Mouse (Mus musculus): ENCODE results near the gene Bst2.

Gene Bst2

DNA sequence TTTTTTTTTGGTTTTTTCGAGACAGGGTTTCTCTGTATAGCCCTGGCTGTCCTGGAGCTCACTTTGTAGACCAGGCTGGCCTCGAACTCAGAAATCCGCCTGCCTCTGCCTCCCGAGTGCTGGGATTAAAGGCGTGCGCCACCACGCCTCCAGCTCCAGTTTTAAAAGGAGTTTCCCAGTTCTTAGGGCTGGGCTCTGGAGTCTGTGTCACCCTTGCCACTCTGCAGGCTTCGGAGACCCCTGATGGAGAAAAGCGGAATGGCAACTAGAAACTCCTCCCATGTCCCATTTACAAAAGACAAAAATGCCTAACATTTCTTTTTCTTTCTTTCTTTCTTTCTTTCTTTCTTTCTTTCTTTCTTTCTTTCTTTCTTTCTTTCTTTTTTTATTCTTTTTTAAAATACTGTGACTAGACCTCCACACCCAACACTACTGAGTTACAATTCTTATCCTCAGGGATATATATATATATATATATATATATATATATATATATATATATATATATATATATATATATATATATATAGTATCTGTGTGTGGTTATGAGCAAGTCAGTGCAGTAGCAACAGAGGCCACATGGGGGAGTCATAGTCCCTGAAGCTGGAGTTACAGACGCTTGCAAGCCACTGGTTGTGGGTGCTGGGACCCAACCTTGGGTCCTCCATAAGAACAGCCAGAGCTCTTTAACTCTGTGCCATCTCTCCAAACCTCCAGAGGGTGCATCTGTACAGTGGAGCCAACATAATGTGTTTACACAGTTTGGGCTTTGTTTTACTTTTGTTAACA, 18.0 kb downstream of the Bst2 start:
- peak; percentile 84 for DNase-seq (ENCODE audit: low read depth, low spot score)

DNA sequence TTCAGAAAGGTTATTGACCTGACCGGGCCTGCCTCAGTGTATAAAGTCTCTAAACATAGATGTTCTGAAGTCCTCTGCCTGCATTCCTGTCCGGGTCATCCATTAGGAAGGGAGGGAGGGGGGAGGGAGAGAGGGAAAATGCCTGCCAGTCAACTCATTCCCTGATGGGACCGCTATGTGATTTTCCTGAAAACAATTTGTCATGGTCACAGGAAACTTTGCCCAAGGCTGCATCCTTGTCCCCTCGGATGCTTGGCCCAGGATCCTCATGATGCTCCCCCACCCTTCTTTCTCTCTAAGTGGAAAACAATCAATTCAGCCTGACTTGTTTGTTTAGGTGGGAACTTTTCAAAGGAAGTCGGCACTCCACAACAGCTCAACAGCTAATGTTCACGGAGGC, 20.5 kb downstream of the Bst2 start:
- DNase-seq (ENCODE audit: low read depth, low spot score) = no peak

DNA sequence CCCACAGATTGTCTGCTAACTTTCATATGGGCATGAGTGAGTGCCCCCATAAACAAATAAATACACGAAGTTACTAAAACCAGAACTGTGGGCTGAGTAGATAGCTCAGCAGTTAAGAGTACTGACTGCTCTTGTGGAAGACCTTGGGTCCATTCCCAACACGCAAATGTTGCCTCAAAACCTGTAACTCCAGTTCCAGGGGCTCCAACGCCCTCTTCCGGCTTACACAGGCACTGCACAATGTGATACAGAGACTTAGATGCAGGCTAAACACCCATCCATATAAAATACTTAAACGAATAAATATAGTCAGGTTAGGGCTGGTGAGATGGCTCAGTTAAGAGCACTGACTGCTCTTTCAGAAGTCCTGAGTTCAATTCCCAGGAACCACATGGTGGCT, 22.2 kb downstream of the Bst2 start:
- DNase-seq (ENCODE audit: low read depth, low spot score) = no peak

DNA sequence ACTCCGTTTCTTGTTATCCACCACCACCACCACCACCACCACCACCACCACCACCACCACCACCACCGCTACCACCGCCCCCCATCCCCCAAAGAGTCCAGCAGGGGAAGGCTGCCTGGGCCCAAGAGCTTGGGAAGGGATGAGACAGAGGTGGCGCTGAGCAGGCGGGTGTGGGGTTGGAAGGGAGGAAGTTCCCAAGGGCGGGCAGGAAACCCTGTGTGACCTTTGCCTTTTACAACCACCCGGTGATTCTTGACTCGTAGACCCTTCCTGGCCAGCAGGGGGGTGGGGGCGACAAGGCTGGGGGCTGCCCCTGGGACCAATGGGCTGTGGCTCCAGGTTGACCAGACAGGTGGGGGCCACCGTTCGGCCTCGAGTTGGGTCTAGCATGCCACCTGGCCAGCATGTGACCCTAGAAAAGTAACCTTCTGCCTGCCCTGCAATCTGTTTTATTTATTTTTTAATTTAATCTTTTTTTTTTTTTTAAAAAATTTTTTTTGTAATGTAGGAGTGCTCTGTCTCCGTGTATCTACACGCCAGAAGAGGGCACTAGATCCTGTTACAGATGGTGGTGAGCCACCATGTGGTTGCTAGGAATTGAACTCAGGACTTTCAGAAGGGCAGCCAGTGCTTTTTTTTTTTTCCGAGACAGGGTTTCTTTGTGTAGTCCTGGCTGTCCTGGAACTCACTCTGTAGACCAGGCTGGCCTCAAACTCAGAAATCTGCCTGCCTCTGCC, 24.1 kb downstream of the Bst2 start:
- DNase-seq (ENCODE audit: low read depth, low spot score) = no peak

DNA sequence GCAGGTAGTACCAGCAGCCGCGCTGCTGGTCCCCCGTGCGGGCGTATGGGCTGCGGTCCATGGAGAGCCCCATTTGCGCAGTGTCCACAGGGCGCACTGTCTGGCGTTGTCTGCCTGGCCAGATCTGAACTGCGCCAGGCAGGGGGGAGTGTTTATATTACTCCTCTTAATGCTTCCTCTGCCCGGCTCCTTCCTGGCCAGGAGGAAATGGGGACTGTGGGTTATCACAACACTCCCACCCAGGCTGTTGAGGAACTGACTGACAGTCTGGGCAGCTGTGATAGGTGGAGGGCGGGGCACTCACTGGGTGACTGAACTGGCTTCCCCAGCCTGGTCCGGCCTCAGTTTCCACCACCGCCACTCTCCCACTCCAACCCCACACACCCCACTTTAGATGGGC, 25.6 kb downstream of the Bst2 start, which contains the start of gene Plvap:
Gene Plvap, minus strand, starts transcription at position 109 of the 400 bp plus-strand sequence.
- DNase-seq (ENCODE audit: low read depth, low spot score) = no peak

DNA sequence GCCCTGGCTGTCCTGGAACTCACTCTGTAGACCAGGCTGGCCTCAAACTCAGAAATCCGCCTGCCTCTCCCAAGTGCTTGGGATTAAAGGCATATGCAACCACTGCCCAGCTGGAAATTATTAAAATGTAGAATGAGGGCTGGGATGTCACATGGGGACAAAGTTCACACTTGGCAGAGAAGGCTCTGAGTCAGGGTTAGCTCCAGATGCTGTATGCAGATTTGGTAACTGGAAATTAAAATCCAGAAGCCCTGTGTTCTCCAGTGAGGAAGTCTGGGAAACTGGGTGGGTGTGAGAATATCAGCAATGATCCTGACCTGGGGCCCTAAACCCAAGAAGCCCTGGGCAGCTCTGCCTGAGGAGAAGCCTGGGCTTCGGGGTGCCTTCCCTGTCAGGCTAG, 27.9 kb downstream of the Bst2 start:
- DNase-seq (ENCODE audit: low read depth, low spot score) = no peak

DNA sequence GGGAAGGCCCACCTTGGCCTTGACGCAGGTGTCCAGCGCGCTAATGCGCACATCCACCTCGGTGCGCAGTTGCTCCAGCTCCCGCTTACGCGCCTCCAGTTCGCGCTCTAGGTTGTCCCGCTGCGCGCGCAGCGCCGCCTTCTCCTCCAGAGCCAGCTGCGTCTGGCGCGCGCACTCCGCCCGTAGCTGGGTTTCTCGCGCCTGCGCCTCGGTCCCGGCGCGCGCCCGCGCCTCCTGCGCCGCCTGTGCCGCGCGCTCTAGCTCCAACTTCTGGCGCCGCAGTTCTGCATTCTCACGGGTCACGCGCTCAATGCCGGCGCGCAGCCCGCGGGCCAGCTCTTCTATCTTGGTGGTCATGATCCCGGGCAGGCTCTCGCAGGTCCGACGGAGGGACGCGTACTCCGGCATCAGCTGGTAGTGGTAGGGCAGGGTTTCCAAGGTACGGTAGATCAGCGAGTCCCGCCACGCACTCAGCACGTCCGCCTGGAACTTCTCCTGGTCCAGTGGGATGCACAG, 29.6 kb downstream of the Bst2 start:
- DNase-seq (ENCODE audit: low read depth, low spot score) = no peak

DNA sequence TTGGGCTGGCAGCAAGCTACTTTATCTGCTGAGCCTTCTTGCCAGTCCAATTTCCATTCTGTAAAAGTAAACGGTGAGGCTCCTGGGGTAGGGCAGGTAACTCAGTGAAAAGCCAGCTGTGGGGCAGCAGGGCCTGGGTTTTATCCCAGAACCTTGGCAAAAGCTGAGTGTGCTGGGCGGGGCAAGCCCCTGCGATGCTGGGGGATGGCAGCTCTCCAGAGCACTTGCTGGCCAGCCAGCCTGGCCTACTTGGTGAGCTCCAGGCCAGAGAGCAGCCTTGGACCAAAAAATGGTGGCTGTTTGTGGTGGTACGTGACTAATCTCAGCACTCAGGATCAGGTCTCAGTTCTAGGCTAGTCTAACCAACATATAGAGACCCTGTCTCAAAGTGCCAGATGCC, 31.3 kb downstream of the Bst2 start:
- DNase-seq (ENCODE audit: low read depth, low spot score) = no peak

DNA sequence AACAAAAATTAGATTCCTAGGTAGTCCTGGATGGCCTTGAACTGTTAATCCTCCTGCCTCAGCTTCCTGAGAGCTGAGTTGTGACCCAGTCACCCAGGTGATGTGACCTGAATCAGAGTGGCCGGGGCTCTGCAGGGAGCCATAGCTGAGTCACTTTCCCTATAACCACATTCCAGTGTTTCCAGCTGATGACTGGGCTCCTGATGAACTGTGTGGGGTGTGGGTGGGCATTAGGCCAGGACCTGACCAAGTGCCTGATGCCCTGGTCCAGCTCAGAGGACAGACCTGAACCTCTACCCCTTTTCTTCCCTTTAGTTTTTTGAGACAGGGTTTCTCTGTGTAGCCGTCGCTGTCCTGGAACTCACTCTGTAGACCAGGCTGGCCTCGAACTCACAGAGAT, 31.9 kb downstream of the Bst2 start:
- DNase-seq (ENCODE audit: low read depth, low spot score) = no peak

DNA sequence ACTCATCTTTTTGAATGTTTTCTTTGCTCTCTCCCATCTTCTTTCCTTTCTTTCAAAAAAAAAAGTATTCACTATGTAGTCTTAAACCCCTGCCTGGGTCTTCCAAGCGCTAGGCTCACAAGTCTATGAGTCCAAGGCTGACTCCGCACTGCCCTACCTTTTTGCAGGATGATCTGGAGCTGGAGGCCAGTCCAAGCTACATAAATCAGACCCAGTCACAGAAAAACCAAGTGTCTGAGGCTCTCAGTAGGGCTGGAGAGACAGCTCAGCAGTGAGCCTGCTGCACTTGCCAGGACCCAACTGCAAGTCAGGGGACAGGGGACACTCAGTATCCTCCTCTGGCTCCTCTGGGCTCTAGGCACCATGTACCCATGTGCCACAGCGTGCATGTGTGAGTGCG, 32.9 kb downstream of the Bst2 start:
- DNase-seq (ENCODE audit: low read depth, low spot score) = no peak

DNA sequence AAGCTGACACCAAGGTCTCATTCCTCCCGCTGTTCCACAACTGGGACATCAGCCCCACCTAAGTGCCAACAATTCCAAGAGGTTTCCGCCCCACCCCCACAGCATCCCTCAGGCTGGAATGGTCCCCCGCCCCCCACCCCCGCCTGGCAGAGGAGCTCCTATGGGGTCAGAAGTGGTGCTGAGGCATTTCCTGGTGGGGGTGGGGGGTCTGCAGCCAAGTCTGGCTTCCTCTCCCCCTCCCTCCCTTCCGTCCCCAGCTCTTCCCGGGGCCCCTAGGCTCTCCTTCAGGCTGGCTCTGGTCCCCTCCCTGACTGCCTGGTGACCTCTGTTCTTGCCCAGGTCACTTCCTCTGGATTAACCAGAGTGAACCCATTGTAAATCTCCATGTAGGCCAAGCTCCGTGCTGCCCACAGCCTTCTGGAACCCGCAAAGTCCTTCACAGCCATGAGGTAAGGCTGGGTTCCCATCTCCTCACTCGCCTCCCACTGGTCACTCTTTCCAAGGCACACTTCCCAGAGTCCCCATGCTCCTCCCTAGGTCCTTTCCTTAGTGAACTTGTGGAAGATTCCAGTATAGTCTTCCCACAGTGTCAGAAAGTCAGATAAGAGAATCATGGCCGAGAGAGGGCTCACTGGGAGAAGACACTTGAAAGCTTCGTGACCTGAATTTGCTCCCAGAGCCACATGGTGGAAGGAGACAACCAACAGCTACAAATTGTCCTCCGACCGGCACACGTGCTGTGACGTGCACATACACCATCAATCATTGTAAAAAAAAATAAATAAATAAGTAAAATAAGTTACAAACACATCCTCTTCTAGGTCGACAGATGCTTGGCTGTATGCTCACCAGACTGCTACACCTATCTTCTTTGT, 38.2 kb downstream of the Bst2 start:
- DNase-seq (ENCODE audit: low read depth, low spot score) = no peak

DNA sequence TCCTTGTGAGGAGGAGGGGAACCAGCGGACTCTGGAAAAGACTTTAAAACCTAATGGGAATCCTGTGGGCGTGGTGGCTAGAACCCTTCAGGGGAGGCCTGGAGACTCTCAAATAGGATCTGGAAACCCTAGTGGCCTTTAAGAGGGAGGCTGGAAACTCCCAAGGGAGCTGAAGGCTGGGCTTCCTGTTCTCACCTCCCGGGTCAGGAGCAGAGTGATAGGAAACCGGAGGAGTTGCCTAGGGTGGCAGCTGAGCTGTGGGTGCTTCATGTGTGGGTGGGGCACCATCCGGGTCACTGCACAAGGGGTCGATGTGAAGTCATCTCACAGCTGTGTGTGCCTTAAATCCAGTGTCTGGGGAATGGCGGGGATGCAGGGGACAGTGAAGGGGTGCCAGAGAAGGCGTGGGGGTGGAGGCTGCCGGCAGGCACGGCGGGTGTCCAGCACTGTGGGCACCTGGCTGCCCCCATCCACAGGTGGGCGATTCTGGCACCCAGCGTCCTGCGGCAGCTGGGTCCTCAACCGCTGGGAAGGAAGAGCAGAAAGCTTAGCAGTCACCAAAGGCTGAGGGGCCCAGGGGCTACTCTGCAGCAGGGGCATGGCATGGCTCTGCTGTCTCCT, 39.3 kb downstream of the Bst2 start:
- no peak for DNase-seq (ENCODE audit: low read depth, low spot score)

DNA sequence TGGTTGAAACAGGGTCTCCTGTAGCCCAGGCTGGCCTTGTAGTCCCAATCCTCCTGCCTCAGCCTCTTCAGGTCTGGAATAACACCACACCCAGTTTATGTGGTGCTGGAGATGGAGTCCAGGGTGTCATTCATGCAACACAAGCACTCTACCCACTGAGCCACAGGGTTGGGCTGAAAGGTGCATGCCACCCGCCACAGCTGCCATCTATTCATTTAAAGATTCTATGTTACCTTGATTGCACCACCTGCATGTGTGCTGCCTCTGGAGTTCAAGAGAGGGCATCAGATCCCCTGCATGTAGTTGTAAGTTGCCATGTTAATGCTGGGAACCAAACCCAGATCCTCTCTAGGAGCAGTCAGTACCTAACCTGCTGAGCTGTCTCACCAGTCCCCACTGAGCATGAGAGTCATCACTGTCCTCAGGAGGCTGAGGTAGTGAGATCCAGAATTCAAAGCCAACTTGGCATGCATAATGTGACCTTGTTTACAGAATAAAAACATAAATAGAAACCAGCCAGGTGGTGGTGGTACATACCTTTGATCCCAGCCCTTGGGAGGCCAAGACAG, 40.1 kb downstream of the Bst2 start:
- no peak for DNase-seq (ENCODE audit: low read depth, low spot score)

DNA sequence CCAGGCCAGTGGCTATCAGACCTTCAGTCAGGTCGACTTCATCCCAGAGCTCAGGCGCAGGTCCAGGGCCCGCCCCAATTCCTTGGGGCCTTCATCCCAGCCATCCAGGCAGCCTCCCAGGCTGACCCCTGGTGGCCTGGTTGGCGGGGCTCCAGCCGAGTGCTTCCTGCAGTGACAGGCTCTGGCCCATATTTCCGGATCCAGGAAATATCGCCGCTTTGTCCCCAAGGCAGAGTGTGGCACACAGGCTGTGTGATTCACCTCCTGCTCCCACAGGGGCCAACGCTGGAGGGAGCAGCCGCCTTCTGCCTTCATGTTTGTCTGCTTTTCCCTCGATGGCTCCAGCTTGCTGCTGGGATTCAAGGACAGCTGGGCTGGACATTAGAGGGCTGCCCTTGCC, 40.8 kb downstream of the Bst2 start:
- no peak for DNase-seq (ENCODE audit: low read depth, low spot score)

DNA sequence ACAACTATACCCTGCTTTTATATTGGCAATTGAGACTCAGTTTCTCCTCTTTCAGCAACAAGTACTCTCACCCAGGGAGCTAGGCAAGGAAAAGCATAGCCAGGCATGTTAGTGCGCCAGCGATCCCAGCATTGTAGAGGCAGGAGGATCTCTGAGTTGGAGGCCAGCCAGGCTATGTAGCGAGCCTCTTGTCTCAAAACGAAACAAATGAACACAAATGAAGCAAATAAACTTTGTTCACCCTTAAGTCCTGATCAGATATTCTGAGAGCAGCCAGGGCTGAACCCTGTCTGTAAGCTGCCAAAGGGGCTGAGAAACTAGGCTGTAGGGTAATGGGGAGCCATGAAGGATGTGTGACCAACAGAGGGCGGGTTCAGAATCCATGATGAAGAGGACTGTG, 41.4 kb downstream of the Bst2 start:
- DNase-seq (ENCODE audit: low read depth, low spot score) = no peak

DNA sequence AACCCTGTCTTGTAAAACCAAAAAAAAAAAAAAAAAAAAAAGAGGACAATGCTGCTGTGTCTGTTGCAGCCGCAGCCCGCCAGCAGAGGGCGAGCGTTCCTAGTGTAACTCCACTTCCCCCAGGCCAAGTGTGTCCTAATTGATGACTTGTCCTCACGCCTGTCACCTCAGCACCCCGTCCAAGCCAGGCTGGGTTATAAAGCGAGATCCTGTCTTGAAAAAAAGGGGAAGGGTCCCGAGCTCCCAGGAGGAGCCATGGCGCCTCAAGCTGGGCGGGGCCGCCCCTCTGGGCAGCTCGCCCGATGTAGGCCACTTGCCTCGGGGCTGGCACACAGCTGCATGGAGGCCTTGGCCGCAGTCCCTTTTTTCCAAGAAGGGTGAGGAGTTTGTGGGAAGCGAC, 42.2 kb downstream of the Bst2 start:
- peak; percentile 91 for DNase-seq (ENCODE audit: low read depth, low spot score)

DNA sequence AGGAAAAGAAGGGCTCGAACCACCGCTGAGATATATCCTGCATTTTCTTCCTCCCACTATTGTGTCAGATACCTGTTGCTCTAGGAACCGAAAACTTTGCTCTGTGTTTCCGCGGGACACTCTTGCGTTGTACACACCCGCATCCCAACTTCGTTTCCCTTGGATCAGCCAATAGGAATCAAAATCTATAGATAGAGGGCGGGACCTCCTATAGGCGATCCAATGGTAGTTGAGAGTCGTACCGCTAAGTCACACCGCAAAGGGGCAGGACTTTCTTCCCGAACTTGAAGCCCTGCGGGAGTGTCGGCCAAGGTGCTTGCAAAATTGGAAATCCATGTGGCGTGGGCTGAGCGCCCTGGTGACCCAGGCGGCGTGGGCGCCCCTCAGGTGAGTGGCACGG, 48.8 kb downstream of the Bst2 start:
- DNase-seq (ENCODE audit: low read depth, low spot score) = peak; percentile 95

DNA sequence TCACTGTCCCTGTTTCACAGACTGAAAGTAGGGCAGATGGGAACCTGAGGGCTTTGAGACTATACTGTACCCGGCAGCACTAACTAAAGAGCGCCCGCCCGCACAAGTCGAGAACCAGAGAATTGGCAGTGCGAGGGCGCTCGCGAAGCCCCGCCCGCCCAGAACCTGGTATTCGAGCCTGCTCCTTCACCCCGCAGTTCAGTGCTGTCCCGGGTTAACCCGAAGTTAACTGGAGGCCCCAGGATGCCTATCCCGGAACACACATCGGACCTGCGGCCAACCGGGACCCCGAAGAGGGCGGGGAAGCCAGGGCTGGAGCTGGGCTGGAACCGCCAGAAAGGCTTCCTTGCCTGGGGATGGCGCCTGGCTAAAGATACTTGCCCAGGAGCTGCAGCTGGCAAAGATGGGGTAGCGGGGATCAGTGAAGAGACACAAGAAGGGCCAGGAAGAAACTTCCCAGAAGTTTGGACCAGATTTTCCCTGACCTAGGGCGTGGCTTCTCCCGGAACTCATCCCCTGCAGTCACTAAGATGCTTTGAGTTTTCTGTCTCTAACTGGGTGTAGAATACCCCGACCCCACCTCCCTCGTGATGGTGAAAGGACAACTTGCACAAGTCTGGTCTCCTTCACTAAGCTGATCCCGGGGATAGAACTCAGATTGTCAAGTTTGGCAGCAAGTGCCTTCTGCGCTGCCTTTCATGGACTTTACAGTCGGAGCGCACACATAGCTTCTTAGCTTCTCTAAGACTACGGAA, 49.4 kb downstream of the Bst2 start, which contains the start of gene Gtpbp3:
Gene Gtpbp3, plus strand, starts transcription at position 413 of the 755 bp plus-strand sequence.
- DNase-seq (ENCODE audit: low read depth, low spot score) = peak; percentile 82

DNA sequence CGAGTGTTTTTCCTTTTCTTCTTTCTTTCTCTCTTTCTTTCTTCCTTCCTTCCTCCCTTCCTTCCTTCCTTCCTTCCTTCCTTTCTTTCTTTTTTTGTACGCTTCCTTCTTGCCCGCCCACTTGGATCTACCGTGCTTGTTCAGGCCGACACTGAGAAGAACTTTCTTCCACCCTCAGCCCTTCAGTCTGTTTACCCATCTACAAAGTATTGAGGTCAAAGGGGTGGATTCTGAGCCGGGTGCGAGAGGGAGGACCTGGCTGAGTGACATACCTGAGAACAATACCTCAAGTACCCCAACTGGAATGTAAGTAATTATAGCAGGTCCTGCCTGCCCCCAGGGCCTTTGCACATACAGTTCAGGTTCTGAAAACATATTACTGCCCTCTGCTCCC, 51.1 kb downstream of the Bst2 start:
- DNase-seq (ENCODE audit: low read depth, low spot score) = no peak
